Mouse (Mus musculus) gastrocnemius, postnatal 36 days (tissue): ENCODE data around the gene Ppp1r13b. TPM values are rescaled to one million over a fixed set of nuclear protein-coding genes. Genes with fewer than 3 reads are reported as not detected.

Experiments used
- DNase-seq, 2 experiments: peaks; one replicate each; pipeline ENCODE4 v3.0.0; 2022
- intact Hi-C: fragments of 180-260 bp; cut with DNase I; formaldehyde crosslinking; loops from one replicate; pipeline ENCODE4 v1.15.1; 2025
- total RNA-seq, 2 experiments: library from RNA; stranded (reverse); gene quantifications; 2 replicates each; pipeline ENCODE4 v1.2.3; 2021

Ppp1r13b gene
- total RNA-seq, 2 experiments from 2014 or later: 7.2 to 7.5 TPM

GRCm38 (mm10) chr12:111842565-111843433, 65.1 kb downstream of the Ppp1r13b start:
- no peak for DNase-seq
- intact Hi-C loops: no loop called here

GRCm38 (mm10) chr12:111833457-111833856, 74.5 kb downstream of the Ppp1r13b start:
- DNase-seq: no peak
- intact Hi-C loops: no loop called here

DNA sequence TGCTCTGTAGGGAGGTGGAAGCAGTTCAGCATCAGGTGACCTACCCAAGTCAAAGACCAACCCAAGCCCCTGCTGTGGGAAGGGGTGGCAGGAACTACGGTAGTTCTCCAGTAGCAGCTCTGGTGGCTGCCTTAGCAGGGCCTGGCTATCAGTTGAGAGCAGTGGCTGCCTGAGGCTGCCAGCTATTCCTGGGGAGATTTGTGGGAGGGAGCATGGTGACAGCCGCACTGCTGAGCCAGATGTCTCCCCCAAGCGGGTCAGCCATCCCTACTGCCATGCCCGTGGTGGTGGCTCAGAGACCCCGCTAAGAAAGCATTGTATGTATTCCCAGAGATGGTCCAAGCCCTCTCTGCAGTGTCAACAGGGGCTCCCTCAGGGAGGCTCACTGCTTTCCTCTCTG, 75.3 kb downstream of the Ppp1r13b start:
- DNase-seq: no peak
- intact Hi-C loops: no loop called here

DNA sequence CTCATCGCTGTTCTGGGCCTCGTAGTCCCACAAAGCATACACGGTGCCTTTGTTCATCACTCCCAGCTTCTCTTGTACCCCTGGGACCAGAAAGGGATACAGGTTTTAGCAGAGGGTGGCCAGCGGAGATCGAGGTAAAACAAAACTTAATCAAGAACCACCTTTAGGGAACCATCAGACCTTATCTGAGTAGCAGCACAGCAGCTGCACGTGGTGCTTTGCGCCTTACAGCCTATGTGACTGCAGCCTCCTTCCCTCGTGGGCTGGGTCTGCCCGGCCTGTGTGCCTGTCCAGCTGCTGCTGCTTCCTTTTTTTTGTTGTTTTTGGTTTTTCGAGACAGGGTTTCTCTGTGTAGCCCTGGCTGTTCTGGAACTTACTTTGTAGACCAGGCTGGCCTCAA, 77.5 kb downstream of the Ppp1r13b start:
- intact Hi-C loops: no loop called here
- no peak for DNase-seq

- intact Hi-C loops: no loop called here
- DNase-seq: no peak
These were observed 78.0 kb downstream of the Ppp1r13b start for GRCm38 (mm10) chr12:111829954-111830353.

GRCm38 (mm10) chr12:111829447-111829846, 78.5 kb downstream of the Ppp1r13b start:
- DNase-seq: no peak
- intact Hi-C loops: no loop called here

- intact Hi-C loops: no loop called here
- DNase-seq: no peak
These were observed 80.4 kb downstream of the Ppp1r13b start for GRCm38 (mm10) chr12:111827556-111827955.

DNA sequence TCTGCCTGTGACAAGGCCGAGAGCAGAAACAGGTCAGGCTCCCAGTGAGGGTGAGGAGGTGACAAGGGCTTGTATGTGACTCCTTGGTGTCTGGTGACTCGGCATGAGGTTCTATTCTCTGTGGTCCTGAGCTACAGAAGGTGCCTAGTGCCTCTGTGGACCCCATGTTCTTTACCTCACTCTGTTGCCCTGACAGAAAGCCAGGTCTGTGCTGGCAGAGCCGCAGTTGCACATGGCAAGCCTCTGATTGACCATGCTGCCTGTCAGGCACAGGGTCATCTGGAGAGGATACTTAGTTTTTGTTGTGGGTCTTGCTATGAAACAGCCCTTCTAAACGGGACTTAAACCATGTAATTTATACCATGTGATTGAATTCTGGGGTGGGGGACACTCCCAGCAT, 86.0 kb downstream of the Ppp1r13b start:
- intact Hi-C loops: no loop called here
- DNase-seq: no peak

GRCm38 (mm10) chr12:111820708-111821107, 87.2 kb downstream of the Ppp1r13b start:
- no peak for DNase-seq
- intact Hi-C loops: no loop called here

DNA sequence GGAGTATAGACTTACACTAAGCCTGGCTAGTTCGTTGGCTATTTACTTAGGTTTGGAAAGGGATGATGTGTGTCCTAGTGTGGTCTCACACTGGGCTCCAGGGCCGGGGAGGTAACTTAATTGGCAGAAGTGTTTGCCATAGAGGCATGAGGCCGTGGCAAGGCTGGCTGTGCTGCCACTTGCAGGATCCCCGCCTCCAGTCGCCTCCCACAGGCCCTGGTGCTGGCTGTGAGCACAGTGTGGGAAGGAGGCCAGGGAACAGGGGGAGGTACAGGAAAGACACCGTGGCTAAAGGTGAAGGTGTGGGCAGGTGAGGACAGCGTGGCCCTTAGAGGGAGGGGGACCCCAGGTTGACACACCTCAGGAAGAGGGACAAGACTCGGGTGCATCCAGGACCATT, 88.0 kb downstream of the Ppp1r13b start:
- no peak for DNase-seq
- intact Hi-C loops: no loop called here

DNA sequence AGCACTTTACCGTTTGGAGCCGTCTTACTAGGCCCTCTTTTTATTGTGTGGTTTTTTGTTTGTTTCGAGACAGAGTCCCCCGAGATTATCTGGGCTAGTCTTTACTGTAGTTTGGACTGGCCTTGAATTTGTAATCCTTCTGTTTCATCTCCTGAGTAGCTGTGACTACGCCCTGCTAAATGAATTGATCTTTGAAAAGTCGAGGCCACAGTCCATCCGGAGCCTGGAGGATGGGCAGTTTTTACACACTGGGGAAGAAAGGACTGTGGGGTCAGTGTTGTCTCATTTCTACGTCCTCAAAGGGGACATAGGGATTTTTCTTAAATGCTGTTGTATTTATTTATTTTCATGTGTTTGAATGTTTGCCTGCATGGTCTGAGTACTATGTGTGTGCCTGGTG, 89.9 kb downstream of the Ppp1r13b start:
- intact Hi-C loops: no loop called here
- no peak for DNase-seq

DNA sequence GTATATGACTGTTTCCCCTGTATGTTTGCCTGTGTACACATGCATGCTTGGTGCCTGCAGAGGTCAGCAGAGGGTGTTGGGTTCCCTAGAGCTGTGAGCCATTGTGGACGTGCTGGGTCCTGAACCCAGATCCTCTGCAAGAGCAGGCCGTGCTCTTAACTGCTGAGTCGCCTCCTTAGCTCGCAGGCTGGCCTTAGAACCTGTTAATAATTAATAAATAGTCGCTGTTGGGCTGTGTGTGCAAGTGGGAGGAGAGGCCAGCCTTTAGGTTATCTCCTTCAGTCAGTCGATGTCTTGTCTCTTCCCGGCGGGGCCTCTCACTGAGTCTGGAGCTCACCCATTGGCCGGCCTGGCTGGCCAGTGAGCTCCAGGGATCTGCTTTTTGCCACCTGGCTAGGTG, 90.9 kb downstream of the Ppp1r13b start:
- intact Hi-C loops: no loop called here
- DNase-seq: no peak

- intact Hi-C loops: no loop called here
- peak in 1 of 2 experiments; percentile 22 for DNase-seq
These were observed 91.4 kb downstream of the Ppp1r13b start for GRCm38 (mm10) chr12:111816528-111816927.

DNA sequence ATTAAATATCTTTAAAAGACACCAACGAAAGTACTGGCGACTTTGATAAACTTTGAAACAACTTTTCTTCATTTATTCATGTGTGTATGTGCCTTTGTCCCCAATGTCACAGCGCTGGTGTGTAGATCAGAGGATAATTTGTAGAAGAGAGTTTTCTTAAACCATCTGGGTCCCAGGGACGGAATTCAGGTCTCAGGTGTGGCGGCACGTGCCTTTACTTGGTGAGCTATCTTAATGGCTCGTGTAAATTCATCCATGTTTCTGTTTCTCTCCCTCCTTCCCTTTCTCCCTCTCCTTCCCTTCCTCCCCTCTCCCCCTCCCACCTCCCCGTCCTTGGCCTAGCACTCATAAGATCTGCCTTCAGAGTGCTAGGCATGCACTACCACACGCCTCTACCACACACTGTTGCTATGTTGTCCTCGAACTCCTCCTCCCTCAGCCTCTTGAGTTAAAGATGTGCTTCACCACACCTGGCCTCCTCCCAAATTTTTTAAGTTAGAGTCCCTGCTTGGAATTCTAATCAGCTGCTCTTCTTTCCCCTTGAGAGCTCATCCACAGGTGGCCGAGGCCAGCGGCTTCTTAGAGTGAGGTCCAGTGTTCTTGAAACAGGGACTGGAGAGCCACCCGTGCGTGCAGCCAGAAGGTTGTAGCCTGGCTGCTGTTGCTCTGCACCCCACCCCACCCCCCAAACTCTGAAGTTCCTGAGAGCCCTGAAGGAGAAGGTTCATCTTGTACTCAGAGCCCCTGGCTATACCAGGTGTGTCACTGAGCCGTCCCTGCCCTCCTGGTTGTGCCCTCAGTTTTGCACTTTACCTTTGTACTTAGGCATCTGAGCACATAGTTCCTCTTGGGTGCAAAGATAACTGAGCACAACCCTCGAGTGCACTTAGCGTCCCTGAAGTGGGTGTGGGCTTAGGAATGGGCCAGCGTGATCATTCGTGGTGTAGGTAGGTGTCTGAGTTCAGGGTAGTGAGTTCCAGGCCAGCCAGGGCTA, 92.8 kb downstream of the Ppp1r13b start:
- intact Hi-C loops: no loop called here
- no peak for DNase-seq

- peak; percentile 93 to 98 for DNase-seq
- intact Hi-C loops: no loop called here
These were observed 93.9 kb downstream of the Ppp1r13b start, which contains the start of the genes Xrcc3 and Zfyve21 for GRCm38 (mm10) chr12:111813766-111814617. Xrcc3 (minus strand) TSS chr12:111813873. Zfyve21 (plus strand) TSS chr12:111814170.

- intact Hi-C loops: no loop called here
- no peak for DNase-seq
These were observed 94.7 kb downstream of the Ppp1r13b start for GRCm38 (mm10) chr12:111813111-111813765.

GRCm38 (mm10) chr12:111812611-111813010, 95.3 kb downstream of the Ppp1r13b start:
- intact Hi-C loops: loop anchor here (1.0 kb wide), 1 partner anchor 99 kb away; the partner anchor contains the start of genes Apopt1 and Bag5
- no peak for DNase-seq

DNA sequence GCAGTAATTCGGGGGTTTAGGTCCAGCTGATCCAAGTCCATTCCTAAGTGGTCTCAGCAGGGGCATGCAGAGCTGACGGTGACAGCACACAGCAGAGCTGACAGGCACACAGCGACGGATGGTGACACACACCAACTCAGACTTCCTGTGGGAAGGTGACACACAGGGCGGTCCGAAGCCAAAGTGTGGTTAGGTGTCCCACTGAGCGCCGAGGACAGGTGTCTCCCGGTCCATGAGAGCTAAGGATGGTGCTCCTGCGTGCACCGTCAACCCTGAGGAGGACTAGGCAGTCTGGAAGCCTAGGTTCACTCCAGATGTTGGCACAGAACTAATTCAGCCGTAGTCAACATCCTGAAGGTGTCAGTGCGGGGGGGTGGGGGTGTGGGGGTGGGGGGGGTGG, 95.8 kb downstream of the Ppp1r13b start:
- intact Hi-C loops: loop anchor here (1.0 kb wide), 1 partner anchor 99 kb away; the partner anchor contains the start of genes Apopt1 and Bag5
- DNase-seq: no peak

DNA sequence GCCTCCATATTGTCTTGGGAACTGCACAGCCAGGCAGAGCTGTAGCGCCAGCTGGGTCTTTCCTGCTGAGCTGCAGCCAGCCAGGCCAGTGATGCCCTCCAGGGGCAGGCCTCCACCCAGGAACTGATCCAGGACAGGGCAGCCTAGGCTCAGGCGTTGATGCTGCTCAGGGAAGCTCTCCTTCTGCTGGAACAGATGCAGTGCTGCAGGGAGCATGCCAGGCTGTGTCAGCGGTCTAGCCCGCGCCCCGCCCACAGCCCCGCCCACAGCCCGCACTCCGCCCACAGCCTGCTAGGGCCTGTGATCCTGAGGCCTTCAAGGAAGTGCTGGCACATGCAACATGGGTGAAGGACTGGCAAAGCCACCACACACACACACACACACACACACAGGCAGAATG, 98.1 kb downstream of the Ppp1r13b start:
- intact Hi-C loops: no loop called here
- DNase-seq: peak; percentile 75 to 82
